ENCODE assay signal across 12 mouse cellular contexts in genomic region chr3:15574887-15575286, GRCm38 (mm10). TPM values are rescaled to one million over a fixed set of nuclear protein-coding genes. Genes with fewer than 3 reads are reported as not detected.
"Had no signal": no experiment of that assay in that cellular context is flagged by ENCODE, and none has a peak within 500 bp of the region (broad histone marks: within the 10 kb centered on the region; RNA-seq: fewer than 3 reads in every experiment).

TSS of gene Sirpb1b (minus strand) at chr3:15575065.

RNA-seq across cellular contexts. Expression of gene Sirpb1b, which starts in this region (rescaled TPM):
- total RNA-seq: megakaryocyte-erythroid progenitor cell, adult 5-6 weeks had no signal
- polyA plus RNA-seq: liver, embryonic 11.5 days; liver, embryonic 13.5 days; midbrain, embryonic 10.5 days; midbrain, embryonic 12.5 days; midbrain, embryonic 14.5 days; midbrain, embryonic 16.5 days; neural tube, embryonic 12.5 days; neural tube, embryonic 14.5 days; small intestine, adult 2 months; stomach, embryonic 14.5 days; thymus, postnatal 0 days had no signal
